Mouse (Mus musculus) Muller cell, postnatal 12 days (primary cell): ENCODE measurements at regions not wholly inside any gene's neighbourhood (a gene's known extent, or its start where the extent isn't known, plus 50 kb on each side); places are given as distances from the start of the nearest gene placed in this dataset.

Source experiments
- DNase-seq: peaks from one replicate; pipeline ENCODE4 v3.0.0-alpha.2; 2015; ENCODE audit errors: inconsistent ontology term

DNA sequence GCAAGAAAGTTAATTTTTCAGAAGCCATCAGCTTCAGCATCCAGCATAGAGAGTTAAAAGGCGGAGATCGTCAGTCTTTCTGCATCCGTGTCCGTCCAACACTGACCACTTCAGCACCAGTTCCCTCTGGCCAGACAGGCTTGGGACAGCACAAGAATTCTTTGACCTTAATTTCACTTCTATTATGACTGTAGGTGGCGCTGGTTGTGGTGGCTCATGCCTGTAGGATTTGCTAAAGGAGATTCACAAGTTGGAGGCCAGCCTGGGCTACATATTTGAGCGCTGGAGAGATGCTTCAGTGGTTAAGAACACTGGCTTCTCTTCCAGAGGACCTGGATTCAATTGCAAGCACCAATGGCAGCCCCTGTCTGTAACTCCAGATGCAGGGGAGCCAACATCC lies 66.0 kb downstream of the Amer2 start:
- DNase-seq, result no peak

DNA sequence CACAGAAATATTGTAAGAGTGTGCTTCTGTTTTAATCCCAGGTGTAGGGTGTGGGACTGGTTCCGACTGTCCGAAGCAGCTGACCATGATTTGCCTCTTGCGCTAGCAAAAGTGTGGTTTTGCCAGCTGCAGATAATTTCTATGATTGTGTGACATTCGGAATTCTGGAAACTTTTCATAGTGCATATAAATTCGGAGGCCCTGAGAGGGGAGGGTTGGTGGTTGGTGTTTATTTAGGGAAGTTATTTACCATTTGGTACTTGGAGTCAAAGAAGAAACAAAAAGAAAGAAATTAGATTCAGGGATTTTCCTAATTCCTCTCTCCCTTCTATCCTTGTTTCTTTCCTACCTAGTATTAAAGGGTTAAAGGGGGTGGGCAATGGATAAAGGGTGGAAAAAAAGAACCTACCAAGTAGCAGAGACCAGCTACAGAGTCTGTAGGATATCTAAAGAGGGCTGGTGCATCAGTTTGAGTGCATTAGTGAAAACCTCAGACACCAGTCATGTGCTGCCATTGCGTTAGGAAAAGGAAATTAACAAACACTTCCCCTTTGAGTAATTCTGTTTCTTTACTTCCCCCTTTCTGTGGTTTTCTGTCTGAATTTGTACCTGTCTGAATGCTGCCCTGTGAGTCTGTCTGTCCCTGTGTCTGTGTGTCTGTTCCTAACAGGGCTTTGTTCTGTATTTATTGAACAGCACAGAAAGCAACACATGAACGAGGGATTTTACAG lies 70.9 kb downstream of the Amer2 start:
- DNase-seq, result no peak

DNA sequence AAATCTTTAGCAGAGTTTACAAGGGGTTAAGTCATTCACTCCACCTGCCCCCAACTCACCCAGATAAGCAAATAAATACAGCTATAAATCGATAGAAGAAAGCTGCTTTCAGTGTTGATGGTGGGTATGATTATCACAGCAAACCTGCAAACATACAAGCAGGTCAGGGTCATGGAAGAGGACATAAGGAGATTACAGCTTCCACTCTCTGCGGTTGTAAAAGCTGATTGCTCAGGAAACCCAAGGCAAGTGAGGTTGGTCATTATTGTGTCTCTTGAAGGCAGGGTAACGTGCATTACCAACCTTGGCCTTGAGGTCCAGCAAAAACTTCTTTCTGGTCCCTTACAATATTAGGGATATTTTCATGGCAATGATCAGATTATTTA lies 71.5 kb downstream of the Amer2 start:
- DNase-seq, result no peak

DNA sequence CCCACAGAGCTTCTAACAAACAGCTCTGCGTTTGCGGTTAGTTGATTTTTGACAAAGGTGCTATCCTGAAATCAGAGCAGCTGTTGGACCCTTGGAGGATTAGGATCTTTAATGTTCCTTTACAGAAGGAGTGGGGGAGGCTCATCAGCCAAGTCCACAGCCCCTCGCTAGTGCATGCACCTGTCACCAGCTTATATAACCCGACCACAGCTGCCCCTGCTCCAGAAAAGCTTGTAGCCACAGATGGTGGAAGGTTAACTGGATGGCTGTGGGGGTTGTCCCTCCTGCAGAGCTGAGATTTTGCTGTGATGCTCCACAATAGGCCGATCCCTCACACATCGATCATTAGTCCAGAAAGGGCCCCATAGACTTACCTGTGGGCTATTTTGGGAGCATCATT lies 73.0 kb downstream of the Amer2 start:
- DNase-seq, result no peak

DNA sequence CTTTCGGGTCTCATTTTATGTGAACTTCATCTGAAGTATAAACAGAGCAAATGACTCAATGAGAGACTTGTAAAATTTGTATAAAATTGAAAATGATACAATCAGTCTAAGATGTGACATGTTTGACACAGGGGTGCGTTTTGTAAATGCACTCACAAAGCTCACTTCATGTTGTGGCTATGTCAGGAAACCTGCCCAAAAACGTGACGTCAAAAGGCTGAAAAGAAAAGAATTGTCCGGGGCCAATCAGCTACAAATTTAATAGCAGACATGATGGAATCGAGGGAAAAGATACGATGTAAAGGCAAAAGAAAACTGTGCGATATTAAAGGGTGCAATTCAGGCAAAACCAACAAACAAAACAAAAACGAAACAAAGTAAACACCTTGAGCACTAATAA lies 78.2 kb downstream of the Amer2 start:
- DNase-seq, result no peak

DNA sequence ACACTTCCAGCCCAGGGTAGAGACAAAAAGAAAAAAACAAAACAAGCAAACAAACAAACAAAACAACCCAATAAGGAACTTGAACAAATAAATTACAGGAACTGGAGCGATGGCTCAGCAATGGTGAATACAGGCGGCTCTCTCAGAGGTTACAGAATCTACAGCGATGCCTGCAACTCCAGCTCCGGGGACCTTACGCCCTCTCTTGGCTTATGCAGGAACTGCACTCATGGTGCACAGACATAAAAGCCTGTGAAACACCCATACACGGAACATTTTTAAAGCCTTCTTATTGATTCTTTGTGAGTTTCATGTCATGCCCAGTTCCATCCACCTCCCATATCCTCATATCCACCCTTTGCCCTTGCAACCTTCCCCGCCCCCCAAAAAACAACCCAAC lies 78.6 kb downstream of the Amer2 start:
- DNase-seq, result no peak

DNA sequence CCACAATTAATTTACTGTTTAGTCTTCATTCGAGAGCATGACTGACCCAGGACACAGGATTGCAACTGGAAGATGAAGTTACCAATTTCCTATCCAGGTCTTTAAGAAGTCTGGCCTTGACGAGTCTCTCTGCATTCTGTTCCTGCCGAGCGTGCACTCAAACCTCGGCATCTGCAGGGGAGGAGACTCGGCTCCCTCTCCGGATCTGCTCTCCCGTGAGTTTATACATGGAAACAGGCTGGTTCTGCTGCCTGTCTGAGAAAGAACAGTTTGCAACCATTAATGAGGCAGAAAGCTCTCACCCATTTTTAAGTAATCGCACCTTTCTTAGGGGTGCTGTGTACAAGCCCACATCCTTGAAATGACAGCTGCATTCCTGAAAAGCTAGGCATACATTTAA lies 83.7 kb downstream of the Amer2 start:
- no peak for DNase-seq

DNA sequence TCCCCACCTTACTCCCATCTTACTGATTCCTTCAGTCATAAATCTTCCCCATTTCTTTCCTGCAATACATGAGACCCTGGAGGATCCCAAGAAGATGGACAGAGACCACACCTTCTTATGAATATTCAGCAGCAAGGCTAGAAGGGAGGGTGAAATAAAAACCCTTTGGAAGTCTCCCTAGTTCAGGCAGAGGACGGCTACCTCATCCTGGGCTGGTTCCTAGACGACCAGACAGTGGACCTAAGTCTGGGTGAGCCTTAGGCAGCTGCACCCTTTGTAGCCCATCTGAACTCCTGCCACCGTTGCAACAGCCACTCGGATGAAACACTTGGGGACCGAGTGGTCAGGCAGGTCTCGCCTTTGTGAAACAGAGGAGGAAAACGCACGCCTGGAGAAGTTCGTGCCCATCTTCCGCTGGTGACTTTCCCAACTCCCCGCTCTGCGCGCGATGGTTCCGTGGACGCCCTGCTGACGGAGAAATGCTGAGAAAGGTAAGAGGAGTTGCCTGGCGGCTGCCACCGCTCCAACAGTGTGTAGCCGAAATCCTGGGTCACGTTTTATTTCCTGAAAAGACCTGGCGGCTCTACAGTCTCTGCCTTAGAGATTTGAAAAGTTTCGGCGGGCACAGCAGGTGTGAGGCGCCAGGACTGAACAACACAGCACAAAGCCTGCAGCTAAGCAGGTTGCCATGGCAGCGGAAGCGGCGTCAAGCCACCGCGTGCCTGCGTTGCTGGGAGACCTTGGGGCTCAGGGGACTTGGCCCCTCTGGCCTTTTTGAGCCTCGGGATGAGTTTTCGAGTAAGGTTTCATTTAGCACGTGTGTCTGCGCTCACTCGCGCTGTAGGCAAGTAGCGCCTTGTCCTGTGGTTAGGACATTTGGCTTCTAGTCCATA lies 112.2 kb downstream of the Amer2 start:
- DNase-seq, result peak; percentile 58

DNA sequence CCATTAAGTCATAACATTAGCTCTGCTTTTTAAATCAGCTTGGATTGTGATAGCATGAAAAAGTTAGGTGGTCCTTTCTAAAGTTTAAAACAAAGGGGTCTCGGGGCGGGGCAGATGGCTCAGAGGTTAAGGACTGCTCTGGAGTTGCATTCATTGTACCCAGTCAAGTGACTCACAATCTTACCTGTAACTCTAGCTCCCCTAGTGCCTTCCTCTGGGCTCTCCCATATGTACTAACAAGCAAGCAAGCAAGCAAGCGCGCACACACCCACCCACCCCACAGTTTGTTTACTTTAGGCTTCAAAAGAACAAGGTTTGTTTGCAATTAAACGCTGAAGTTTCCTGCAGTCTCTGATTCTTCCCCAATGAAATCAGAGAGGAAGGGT lies 112.8 kb downstream of the Amer2 start:
- DNase-seq, result peak; percentile 17

DNA sequence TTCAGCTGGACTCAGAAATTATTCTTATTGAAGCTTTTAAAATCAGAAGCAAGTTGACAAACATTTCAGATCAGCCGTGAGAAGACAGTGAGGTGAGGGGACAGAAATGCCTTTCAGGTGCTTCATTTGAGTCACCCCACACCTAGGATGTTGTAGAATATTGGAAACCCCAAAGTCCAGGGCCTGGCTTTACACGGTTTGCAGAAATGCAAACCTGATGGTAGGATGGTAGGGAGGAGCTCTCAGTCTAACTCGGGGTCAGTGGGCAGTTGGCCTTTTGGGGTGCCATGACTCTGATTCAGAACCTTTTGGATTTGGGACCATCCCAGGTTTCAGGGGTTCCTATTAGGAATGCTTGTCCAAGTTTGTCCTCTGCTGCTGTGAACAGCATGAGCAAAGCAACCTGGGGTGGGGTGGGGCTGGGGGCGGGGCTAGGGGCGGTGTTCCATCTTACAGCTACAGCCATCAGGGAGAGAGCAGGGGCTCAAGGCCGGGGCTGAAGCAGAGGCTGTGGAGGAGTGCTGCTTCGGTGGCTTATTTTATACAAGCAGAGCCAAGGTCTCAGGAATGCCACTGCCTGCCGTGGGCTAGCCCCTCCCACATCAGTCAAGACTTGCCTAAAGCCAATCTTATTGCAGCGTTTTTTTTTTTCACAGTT lies 113.3 kb downstream of the Amer2 start:
- no peak for DNase-seq

DNA sequence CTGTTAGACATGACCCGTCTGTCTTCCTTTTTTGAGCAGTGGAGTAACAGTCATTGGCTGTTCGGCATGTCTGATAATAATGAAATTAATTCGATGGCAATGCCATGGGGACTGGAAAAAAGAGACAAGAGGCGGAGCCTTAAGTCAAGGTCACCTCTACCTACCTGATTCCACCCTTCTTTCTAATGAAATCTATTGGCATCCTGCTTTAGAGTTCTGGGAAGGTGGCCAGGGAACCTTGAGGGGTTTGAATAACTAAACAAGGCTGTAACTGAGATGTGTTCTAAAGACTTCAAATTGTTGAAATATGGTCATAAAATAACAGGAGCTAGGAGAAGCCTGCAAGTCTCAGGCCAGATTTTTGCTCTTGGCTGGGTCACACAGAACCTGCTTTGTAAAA lies 116.1 kb downstream of the Amer2 start:
- no peak for DNase-seq

DNA sequence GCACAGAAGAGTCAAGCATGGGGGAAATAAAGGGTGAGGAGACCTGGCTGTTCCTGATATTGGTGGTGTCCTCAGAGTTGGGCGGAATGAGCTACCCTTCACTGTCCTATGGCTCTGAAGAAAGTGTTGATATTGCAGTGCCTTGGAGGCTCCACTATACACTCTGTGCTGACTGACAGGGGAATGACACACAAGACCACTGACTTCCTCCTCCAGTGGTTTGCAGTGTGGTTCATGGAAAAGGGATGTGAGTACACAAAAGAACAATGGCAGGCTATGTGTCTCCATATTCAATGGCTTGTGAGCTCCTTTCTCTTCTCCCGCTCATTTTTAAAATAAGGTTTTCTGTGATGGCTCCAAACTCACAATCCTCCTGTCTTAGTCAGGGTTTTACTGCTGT lies 117.8 kb downstream of the Amer2 start:
- DNase-seq, result no peak

DNA sequence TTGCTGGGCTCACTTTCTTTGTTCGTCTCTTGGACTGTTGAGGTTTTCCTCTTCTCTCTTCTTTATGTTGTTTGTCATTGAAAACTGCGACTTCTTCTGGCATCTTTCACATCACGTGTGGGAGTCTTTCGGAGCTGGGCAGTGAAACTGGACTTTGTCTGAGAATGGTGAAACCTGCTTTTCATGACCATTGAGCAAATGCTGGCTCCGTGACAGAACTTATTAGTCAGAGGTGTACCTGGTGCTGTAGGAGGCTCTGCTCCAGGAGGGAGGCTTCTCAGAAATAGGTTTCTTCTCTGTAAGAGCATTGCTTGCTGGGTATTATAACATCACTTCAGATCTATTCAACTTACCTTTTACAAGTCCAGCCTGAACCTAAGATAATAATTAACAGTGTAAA lies 122.4 kb downstream of the Amer2 start:
- no peak for DNase-seq

DNA sequence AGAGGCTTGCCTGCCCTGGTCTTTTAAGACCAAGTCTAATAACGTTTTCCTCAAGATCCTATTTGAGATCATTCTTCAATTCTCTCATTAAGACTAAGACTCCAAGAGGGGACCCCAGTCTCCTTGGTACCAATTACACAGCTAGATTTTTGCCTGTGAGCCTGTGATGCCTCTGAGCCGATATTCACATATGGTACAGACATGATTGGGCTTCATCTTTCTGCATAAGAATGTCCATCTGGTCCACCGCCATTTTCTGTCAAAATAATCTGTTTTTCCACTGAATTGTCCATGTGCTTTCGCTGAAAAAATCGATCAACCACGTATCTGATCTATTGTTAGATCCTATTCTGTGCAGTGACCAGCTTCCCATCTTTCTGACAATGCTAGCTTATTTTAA lies 129.5 kb downstream of the Amer2 start:
- no peak for DNase-seq

DNA sequence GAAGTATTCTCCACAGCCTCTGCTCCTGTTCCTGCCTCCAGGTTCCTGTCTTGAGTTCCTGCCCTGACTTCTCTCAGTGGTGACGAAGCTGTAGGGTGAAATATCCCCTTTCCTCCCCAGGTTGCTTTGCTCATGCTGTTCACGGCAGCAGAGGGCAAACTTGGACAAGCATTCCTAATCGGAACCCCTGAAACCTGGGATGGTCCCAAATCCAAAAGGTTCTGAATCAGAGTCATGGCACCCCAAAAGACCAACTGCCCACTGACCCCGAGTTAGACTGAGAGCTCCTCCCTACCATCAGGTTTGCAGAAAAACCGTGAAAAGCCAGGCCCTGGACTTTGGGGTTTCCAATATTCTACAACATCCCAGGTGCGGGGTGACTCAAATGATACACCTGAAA lies 128.7 kb upstream of the Spata13 start:
- DNase-seq, result no peak

DNA sequence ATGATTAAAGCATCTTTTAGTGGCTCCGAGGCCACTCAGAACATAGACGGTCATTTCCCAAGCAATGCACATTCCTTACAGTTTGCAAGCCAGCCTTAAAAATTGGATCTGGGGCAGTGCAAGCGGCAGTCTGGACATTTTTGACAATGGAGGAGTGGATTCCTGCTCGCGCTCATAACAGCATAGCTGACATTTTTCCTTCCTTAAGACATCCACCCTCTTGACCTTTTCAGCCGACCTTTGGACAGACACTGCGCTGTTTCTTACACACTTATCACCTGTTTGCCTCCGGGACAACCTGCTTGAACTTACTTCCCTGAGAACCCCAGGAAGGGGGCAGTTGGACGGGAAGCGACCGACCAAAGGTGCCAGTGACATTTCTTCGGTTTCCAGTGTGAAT lies 127.5 kb upstream of the Spata13 start:
- DNase-seq, result no peak

DNA sequence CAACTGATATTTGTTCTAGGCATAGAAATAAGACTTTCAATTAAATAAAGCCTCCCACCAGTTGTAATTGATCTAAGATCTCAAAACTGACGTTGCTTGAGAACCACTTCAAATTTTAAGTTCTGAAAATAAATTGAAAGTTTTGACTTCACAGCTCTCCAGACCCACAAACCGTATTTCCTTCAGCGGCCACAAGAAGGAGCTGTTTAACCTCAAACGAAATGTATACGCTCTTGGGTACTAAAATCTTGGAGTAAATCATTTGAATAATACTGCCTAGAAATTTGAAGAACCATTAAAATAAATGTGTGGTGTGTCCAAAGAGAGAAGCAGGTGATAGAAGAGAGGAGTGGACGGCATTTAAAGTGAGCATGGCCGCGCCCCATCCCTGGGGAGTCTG lies 120.2 kb upstream of the Spata13 start:
- DNase-seq, result peak; percentile 56

DNA sequence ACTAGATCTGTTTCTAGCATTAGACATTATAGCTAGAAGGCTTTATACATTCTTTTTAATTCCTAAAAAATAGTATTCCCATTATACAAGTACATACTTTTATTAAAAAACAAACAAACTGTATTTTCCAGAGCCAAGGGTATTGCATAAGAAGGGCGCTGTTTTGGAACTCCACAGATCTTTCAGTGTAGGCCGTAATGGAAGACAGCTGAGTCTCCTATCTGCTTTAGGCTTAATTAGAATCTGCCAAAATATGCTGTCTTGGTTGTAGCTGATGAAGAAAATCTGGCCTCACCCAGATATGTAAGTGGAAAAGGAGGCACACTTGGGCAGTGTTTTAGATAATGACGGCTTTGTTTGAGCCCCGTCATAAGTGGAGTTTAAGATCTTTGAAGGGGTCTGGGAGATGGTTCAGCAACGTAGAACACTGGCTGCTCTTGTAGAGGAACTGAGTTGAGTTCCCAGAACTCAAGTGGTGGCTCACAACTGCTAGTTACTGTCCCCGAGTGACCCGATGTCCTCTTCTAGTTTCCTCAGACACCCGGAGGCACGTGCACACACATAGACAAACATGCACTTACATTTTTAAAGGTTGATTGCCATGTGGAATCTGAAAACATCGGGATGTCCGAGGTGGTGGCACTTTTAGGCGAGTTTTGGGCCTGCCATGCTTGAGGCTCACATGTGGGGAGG lies 118.6 kb upstream of the Spata13 start:
- DNase-seq, result no peak

DNA sequence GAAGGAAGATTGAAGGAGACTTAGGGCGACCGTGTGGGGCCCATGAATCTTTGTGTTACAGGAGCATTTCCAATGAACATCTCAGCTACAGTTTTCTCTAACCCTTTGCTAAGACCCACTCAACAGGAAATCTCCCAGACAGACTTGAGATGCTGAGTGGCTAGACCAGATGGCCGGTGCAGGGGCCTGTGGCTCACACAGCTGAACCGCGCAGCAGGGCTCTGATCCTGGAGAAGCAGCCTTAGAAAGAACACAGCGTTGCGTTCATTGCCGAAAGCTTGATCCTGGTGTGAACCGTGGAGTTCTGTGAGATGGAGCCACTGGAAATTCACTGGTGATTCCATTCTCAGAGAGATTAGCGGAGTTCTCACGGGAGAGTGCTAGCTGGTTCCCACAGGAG lies 115.9 kb upstream of the Spata13 start:
- DNase-seq, result no peak

DNA sequence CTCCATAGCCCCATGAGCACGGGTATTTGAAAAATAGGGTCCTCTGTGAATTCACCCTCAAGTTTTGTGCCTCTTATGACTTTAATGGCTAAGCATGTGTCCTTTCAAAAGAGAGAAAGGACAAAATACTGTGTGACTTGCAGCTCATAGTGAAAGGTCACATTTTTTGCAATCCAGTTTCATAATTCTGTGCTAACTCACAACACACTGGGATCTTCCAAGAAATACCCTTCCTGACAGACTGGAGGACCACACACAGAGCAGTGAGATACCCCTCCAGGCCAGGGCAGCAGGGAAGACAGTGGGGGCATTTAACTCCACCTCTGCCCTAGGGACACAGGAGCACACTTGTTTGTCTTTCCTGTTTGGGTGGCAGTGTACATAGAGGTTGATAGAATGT lies 110.8 kb upstream of the Spata13 start:
- DNase-seq, result no peak

DNA sequence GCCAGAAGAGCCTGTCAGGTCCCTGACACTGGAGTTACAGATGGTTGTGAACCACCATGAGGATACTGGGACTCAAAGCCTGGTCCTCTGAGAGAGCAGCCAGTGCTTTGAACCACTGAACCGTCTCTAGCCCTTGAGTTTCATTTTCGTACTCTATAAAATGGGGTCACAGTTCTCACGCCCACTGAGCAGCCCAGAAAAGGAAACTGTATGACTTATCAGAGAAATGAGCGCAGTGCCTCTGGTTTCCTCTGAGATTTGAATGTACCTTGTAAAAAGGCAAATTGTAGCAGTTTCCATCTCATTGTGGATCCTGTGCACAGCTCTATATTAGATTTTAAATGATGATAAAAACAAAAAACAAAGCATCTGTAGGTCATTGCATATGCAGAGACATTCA lies 108.9 kb upstream of the Spata13 start:
- no peak for DNase-seq

DNA sequence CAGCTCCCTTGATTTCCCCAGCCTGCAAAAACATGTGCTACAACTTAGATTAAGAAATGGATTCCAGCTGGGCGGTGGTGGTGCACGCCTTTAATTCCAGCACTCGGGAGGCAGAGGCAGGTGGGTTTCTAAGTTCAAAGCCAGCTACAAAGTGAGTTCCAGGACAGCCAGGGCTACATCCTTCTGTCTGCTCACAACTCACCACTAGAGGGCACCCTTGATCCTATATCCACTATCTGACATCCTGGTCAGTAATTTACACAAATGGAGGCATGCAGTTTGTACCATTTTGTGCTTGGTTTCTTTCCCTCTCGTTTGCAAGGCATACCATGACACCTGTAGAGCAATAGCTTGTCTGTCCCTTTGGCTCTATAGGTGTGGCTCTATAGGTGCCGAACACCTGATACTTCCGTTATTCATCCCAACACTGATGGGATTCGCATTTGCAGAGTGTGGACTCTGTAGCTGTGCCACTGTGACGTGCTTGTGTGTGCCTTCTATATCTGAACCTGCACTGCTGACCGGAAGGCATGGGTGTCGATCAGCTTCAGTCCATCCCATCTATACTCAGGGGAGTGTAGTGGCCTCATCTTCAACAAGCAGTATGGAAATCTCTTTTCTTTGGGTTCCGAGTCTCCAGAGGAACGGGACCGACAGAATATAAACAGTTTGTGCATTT lies 108.4 kb upstream of the Spata13 start:
- DNase-seq, result peak; percentile 46
